Mouse (Mus musculus) embryonic facial prominence, embryonic 15.5 days (tissue): ENCODE data around the gene Coq8b. TPM values are rescaled to one million over a fixed set of nuclear protein-coding genes. Genes with fewer than 3 reads are reported as not detected.
"Not testable (repeated sequence)": the region's sequence is repeated elsewhere in the genome, so short reads cannot be mapped to it uniquely, and the experiment has no call there.

Source experiments
- ATAC-seq: fragments of 200-750 bp; cut with Nextera tagmentation; 2 replicates; pipeline ENCODE4 v1.8.0; 2017; ENCODE audit warnings: low read depth, moderate TSS enrichment; ENCODE audit not compliant: insufficient number of reproducible peaks, low FRiP score, low TSS enrichment
- H3K27ac ChIP-seq: fragments of 300-500 bp; sonication (generic); replicated peaks from 2 replicates; pipeline ENCODE4 v1.5.1; 2015; ENCODE audit warnings: mild to moderate bottlenecking, inconsistent platforms
- H3K27me3 ChIP-seq: fragments of 300-500 bp; sonication (generic); 2 replicates; pipeline ENCODE4 v1.6.1; 2015; ENCODE audit warnings: inconsistent platforms
- H3K36me3 ChIP-seq: fragments of 300-500 bp; sonication (generic); 2 replicates; pipeline ENCODE4 v1.6.1; 2015; ENCODE audit warnings: mild to moderate bottlenecking, inconsistent platforms
- H3K4me1 ChIP-seq: fragments of 300-500 bp; sonication (generic); 2 replicates; pipeline ENCODE4 v1.6.1; 2015; ENCODE audit warnings: inconsistent platforms
- H3K4me2 ChIP-seq: fragments of 300-500 bp; sonication (generic); replicated peaks from 2 replicates; pipeline ENCODE4 v1.6.1; 2015; ENCODE audit warnings: mild to moderate bottlenecking, inconsistent platforms
- H3K4me3 ChIP-seq: fragments of 300-500 bp; sonication (generic); replicated peaks from 2 replicates; pipeline ENCODE4 v1.5.1; 2015; ENCODE audit warnings: mild to moderate bottlenecking, inconsistent platforms
- H3K9ac ChIP-seq: fragments of 300-500 bp; sonication (generic); 2 replicates; pipeline ENCODE4 v1.6.1; 2015; ENCODE audit warnings: inconsistent platforms
- H3K9me3 ChIP-seq: fragments of 300-500 bp; sonication (generic); replicated peaks from 2 replicates; pipeline ENCODE4 v1.6.1; 2016; ENCODE audit warnings: inconsistent platforms
- WGBS: fragments of 180-500 bp; shearing (Covaris S2); methylation state at CpG from one replicate; pipeline ENCODE4 v1.1.7; 2015; 5-methylcytosine and 5-hydroxymethylcytosine counted together
- polyA plus RNA-seq: library from polyadenylated mRNA; unstranded; fragments of >200 nt; fragmentation: Nextera tagmentation; extraction: Ambion mirVana; gene quantifications from 2 replicates; pipeline ENCODE4 v1.2.1, GENCODE M21; 2015

The Coq8b gene
- polyA plus RNA-seq, 1 experiment from 2014 or later: 27.1 TPM

DNA sequence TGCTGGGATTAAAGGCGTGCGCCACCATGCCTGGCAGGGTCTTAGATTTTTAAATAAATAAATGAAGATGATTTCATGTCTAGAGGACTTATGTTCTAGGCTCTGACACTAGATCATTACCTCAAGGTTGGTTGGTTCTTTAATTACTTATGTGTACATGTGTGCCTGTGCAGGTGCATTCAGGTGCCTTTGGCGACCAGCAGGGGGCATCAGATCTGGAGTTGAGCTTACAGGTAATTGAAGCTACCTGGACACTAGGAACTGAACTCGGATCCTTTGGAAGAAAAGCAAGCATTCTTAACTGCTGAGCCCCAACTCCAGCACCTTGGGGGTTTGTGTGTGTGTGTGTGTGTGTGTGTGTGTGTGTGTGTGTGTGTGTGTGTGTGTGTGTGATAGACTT is 2.0 kb upstream of the Coq8b start:
- WGBS: 78% methylated on average over 4 of the region's 4 CpGs
- Histone ChIP-seq H3K9ac (no peak overlapping the region), H3K27me3 (no peaks in the 10 kb centered on the region), H3K36me3 (no peaks in the 10 kb centered on the region), H3K4me3 (no peak overlapping the region), H3K4me1 (peaks cover 49% of the 10 kb centered on the region), H3K27ac (no peak overlapping the region), H3K4me2 (no peak overlapping the region), H3K9me3 (no peaks in the 10 kb centered on the region)
- ATAC-seq: no peak

DNA sequence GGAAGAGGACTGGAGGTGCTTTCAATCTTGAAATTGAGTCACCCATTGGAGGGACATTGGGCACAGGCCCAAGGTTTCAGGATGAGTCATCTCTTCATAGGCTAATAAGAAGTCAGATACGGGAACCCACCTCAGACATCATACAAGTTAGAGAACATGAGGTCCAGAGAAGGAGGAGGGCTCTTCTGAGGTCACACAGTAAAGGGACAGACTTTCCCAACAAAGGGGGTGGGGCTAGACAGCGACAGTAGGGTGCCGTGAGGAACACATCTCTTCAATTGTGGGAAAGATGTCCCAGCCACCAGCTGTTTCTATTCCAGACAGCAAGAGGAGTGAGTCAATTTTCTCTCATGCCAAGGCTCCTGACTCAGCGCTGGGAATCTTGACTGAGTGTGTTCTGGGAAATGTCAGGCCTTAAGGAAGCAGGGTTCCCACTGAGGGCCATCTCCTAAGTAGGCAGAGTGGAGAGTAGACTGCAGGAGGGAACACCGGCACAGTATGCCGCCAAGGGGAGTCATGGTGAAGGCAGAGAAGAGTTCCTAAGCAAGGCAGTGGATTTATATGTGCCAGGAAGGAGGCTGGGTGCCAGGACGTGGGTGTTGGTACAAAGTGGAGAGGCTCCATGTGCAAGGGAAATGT is 1.0 kb upstream of the Coq8b start:
- Histone ChIP-seq H3K4me3 (no peak overlapping the region), H3K27ac (0 out of 2 replicates have a peak overlapping the region, but pooled peaks have one; percentile 72)

DNA sequence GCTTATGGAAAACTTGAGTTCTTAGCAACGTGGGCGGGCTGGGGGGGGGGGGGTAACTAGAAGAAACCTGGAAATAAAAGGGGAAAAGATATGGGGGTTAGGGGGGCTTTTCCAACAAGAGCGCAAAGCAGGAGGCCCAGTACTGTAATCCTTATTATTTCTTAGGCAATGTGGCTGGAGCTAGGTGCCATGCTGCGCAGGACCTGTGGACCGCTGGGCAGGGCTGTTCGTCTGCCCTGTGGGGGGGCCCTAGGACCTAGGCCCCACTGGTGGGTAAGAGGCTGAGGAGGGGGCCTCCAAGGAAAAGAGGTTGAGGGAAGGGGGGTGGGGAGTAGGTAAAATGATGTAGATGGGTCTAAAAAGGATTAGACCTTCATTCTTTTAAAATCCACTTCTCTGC is 477 bp downstream of the Coq8b start:
- no peak for ATAC-seq
- H3K27me3 ChIP-seq: no peaks in the 10 kb centered on the region
- peaks cover 27% of the 10 kb centered on the region for H3K4me1 ChIP-seq
- peaks cover 11% of the 10 kb centered on the region; the same call in 1 of the 2 replicates for H3K36me3 ChIP-seq
- H3K27ac ChIP-seq: peak overlapping the region; percentile 78
- WGBS: 4% methylated on average over 6 of the region's 6 CpGs
- no peaks in the 10 kb centered on the region for H3K9me3 ChIP-seq
- H3K4me3 ChIP-seq: peak overlapping the region; percentile 64
- H3K9ac ChIP-seq: peak overlapping the region; percentile 39
- H3K4me2 ChIP-seq: peak overlapping the region; percentile 85

More for the DNA sequence above, 1.0 kb upstream of the Coq8b start:
- Histone ChIP-seq H3K9me3 (no peaks in the 10 kb centered on the region), H3K4me1 (peaks cover 38% of the 10 kb centered on the region), H3K36me3 (no peaks in the 10 kb centered on the region), H3K4me2 (no peak overlapping the region), H3K27me3 (no peaks in the 10 kb centered on the region), H3K9ac (no peak overlapping the region)
- WGBS: 74% methylated on average over 7 of the region's 7 CpGs
- no peak for ATAC-seq

DNA sequence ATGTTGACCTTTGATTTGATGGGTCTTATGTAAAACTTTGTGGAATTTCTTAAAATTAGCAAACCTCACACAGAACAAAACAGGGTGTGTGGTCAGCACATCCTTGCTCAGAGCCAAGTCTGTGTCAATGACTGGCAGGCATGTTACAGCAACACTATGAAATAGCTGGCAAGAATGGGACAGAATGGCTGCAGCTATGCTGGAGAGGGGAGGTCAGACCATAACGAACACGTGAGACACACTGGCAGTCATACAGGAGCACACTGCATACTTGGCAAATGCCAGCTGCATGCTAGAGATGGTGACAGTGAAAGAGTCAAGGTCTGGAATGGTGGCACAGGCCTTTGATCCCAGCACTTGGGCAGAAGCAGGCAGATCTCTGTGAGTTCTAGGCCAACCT is 2.9 kb downstream of the Coq8b start:
- Histone ChIP-seq H3K36me3 (peaks cover 23% of the 10 kb centered on the region), H3K4me3 (no peak overlapping the region), H3K27ac (no peak overlapping the region), H3K4me1 (peaks cover 21% of the 10 kb centered on the region), H3K27me3 (no peaks in the 10 kb centered on the region), H3K9ac (no peak overlapping the region), H3K9me3 (no peaks in the 10 kb centered on the region), H3K4me2 (no peak overlapping the region)
- ATAC-seq: no peak
- WGBS: 89% methylated on average over 2 of the region's 2 CpGs

GRCm38 (mm10) chr7:27237527-27237926 is 4.7 kb downstream of the Coq8b start:
- Histone ChIP-seq H3K4me3 (no peak overlapping the region), H3K4me2 (no peak overlapping the region), H3K9me3 (no peaks in the 10 kb centered on the region), H3K27me3 (no peaks in the 10 kb centered on the region), H3K27ac (no peak overlapping the region), H3K4me1 (peaks cover 14% of the 10 kb centered on the region), H3K36me3 (peaks cover 35% of the 10 kb centered on the region), H3K9ac (no peak overlapping the region)
- WGBS: 82% methylated on average over 2 of the region's 2 CpGs
- ATAC-seq: no peak

- no peak overlapping the region for H3K4me2 ChIP-seq
- H3K4me1 ChIP-seq: peaks cover 9% of the 10 kb centered on the region
- WGBS: 90% methylated on average over 5 of the region's 5 CpGs
- H3K9me3 ChIP-seq: no peaks in the 10 kb centered on the region
- H3K9ac ChIP-seq: no peak overlapping the region
- H3K27me3 ChIP-seq: no peaks in the 10 kb centered on the region
- H3K27ac ChIP-seq: no peak overlapping the region
- H3K4me3 ChIP-seq: no peak overlapping the region
- peaks cover 43% of the 10 kb centered on the region for H3K36me3 ChIP-seq
- no peak for ATAC-seq
These were observed 5.7 kb downstream of the Coq8b start for GRCm38 (mm10) chr7:27238568-27238967.

GRCm38 (mm10) chr7:27243211-27243610 is 10.4 kb downstream of the Coq8b start:
- 44% methylated on average over 8 of the region's 8 CpGs for WGBS
- H3K27me3 ChIP-seq: no peaks in the 10 kb centered on the region
- H3K4me2 ChIP-seq: no peak overlapping the region
- H3K9ac ChIP-seq: no peak overlapping the region
- no peaks in the 10 kb centered on the region for H3K4me1 ChIP-seq
- no peak overlapping the region for H3K27ac ChIP-seq
- no peak for ATAC-seq
- H3K36me3 ChIP-seq: peaks cover 62% of the 10 kb centered on the region
- no peaks in the 10 kb centered on the region for H3K9me3 ChIP-seq
- H3K4me3 ChIP-seq: no peak overlapping the region

DNA sequence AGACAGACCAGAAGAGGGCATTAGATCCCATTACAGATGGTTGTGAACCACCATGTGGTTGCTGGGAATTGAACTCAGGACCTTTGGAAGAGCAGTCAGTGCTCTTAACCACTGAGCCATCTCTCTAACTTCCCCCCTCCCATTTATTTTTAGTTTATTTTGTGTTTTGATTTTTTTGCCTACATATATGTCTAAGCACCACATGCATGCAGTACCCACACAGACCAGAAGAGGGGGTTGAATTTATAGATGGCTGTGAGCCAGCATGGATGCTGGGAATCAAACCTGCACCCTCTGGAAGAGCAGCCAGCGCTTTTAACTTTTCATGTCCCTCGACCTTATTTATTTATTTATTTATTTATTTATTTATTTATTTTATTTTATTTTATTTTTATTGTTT is 11.3 kb downstream of the Coq8b start:
- H3K36me3 ChIP-seq: peaks cover 62% of the 10 kb centered on the region
- H3K4me1 ChIP-seq, H3K27ac ChIP-seq, H3K27me3 ChIP-seq, H3K4me3 ChIP-seq, H3K9ac ChIP-seq, ATAC-seq, H3K9me3 ChIP-seq, H3K4me2 ChIP-seq: not testable (repeated sequence)
- WGBS: 82% methylated on average over 2 of the region's 2 CpGs

GRCm38 (mm10) chr7:27249146-27249545 is 16.3 kb downstream of the Coq8b start:
- no peak overlapping the region for H3K27ac ChIP-seq
- no peak overlapping the region for H3K4me2 ChIP-seq
- peaks cover 40% of the 10 kb centered on the region for H3K36me3 ChIP-seq
- no peak for ATAC-seq
- no peaks in the 10 kb centered on the region for H3K9me3 ChIP-seq
- H3K4me1 ChIP-seq: no peaks in the 10 kb centered on the region
- no peak overlapping the region for H3K4me3 ChIP-seq
- H3K9ac ChIP-seq: no peak overlapping the region
- 95% methylated on average over 2 of the region's 2 CpGs for WGBS
- no peaks in the 10 kb centered on the region for H3K27me3 ChIP-seq

DNA sequence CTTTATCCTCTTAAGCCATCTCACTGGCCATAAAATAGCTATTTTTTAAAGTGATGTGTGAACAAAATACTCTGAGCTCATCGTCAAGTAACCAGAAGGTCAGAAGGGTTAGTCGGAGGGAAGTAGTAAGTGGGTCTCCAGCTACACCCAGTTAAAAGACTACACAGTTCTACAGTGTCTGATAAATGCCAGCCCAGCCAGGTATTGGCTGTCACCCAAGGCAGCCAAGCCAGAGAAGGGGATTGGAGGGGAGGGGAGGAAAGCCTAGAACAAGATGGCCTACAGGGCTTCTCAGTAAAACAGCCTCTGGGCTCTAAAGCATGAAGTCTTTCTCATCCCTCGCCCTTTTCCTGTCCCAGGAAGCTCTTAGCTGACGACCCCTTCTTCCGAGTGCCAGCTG is 17.1 kb downstream of the Coq8b start:
- H3K27ac ChIP-seq: no peak overlapping the region
- no peak for ATAC-seq
- no peak overlapping the region for H3K9ac ChIP-seq
- 76% methylated on average over 5 of the region's 5 CpGs for WGBS
- H3K27me3 ChIP-seq: no peaks in the 10 kb centered on the region
- no peak overlapping the region for H3K4me2 ChIP-seq
- H3K36me3 ChIP-seq: peaks cover 40% of the 10 kb centered on the region
- no peak overlapping the region for H3K4me3 ChIP-seq
- H3K4me1 ChIP-seq: no peaks in the 10 kb centered on the region
- no peaks in the 10 kb centered on the region for H3K9me3 ChIP-seq

GRCm38 (mm10) chr7:27251946-27252345 is 19.1 kb downstream of the Coq8b start:
- H3K9ac ChIP-seq: no peak overlapping the region
- peaks cover 23% of the 10 kb centered on the region for H3K36me3 ChIP-seq

DNA sequence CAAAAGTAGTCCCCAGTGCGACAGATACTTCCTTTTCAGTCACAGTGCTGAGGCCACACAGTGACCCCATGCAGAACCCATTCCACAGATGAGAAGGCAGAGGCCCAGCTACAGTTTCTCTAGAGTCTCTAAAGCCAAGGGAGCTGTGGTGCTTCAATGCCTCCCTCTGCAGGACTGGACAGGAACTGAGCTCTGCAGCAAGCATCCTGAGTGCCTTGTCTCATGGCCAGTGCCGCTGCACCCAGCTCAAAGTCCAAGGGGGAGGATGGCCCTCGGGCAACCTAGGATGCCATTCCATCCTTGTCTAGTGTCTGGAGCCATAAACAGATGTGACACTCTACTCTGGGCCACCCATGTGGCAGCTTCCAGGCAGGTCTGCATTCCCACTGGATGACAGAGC is 22.9 kb downstream of the Coq8b start:
- H3K36me3 ChIP-seq: peaks cover 16% of the 10 kb centered on the region

More at GRCm38 (mm10) chr7:27251946-27252345, 19.1 kb downstream of the Coq8b start:
- WGBS: 79% methylated on average over 6 of the region's 6 CpGs
- no peaks in the 10 kb centered on the region for H3K27me3 ChIP-seq
- ATAC-seq: no peak
- peaks cover 12% of the 10 kb centered on the region for H3K4me1 ChIP-seq
- H3K4me2 ChIP-seq: no peak overlapping the region
- H3K9me3 ChIP-seq: no peaks in the 10 kb centered on the region
- H3K27ac ChIP-seq: no peak overlapping the region
- no peak overlapping the region for H3K4me3 ChIP-seq

More for the DNA sequence above, 22.9 kb downstream of the Coq8b start:
- Histone ChIP-seq H3K27ac (no peak overlapping the region), H3K27me3 (no peaks in the 10 kb centered on the region), H3K4me1 (peaks cover 39% of the 10 kb centered on the region), H3K4me2 (no peak overlapping the region), H3K4me3 (no peak overlapping the region), H3K9ac (no peak overlapping the region), H3K9me3 (no peaks in the 10 kb centered on the region)
- ATAC-seq: no peak
- WGBS: 66% methylated on average over 3 of the region's 3 CpGs
